Mouse (Mus musculus): ENCODE data around the gene 0610040J01Rik.

0610040J01Rik gene

DNA sequence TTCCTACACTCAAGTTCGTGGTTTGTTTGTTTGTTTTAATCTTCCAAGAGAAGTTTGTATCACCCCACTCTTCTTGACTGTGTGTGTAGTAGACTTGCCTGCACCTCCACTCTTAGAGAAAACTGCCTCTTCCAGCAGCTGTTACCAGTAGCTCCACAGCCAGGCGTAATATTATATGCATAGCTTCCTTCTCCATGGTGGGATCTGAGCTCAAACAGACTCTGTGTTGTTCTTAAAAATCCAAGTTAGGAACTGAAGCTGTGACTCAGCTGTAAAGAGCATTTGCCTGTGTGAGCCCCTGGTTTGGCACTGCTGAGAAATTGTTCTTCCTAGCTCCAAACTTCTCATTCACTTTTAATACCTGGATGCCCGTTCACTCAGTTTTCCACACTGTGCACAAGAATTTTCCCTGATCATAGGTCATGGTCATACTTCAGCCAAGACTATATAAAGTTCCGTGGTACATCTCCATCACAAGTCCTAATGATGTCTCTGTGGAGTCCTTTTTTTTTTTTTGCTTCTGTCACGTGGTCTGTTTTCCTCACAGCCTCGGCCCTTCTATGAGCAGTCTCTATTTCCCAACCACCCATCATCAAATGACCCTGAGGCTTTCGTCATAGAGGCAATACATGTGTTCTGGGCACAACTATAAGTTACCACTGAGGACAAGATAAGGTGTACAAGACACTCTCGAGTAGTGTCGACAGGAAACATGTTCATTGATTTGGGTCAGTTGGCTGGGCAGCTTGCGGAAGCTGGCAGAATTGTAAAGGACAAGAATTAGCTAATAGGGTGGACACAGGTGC is 16.4 kb downstream of the 0610040J01Rik start:
- ATAC-seq (ENCODE audit: insufficient number of reproducible peaks, low FRiP score, low TSS enrichment): no peak

DNA sequence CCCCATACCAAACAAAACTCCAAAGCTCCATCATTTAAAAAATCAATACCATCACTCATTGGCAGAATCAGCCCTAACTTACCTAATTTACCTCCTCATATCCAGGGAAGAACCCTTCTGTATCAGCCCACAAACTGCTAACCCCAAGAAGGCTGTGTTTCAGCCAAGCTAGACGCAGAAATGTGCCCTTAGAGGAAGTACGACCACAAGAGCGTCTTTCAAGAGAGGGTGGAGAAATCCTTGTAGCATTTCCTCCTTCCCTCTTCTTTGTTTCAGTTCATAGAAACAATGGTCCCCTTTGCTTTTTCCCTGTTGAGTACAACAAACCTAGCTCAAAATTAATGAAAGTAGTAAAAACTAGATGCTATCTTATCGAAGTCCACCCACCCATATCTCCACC is 18.9 kb downstream of the 0610040J01Rik start:
- ATAC-seq (ENCODE audit: insufficient number of reproducible peaks, low FRiP score, low TSS enrichment): no peak

DNA sequence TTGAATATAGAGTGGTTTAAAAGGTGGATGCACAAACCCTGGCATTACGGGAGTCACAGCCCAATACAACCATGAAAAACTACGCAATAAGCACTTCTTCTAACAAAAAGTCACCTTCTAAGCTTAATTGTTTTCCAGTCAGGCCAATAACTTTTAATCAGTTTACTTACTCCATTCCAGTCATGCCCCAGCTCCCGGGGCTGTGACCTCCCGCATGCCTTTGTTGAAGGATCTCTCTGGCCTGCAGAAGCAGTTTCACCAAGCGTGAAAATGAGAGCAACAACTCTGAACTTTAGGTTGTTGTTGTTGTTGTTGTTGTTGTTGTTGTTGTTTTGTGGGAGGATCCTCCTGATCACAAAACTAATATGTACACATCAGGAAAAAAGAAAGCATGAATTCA is 21.8 kb downstream of the 0610040J01Rik start:
- no peak for ATAC-seq (ENCODE audit: insufficient number of reproducible peaks, low FRiP score, low TSS enrichment)

DNA sequence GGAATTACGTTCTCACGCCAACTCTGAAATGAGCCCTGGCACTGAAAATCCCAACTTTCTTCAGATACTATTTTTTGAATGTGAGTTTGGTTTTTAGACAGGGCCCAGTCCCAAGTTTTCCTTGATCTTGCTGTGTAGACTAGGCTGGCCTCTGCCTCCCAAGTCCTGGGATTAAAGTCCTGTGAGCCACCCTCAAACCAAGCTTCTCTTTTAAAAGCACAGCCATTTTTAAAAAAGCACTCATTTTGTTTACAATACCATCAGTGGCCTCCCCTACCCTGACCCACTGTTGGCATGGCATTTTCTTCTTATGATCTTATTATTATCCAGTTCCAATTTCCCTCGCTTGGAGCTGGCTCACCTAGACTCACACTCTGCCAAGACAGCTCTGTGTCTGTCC is 22.3 kb downstream of the 0610040J01Rik start:
- ATAC-seq (ENCODE audit: insufficient number of reproducible peaks, low FRiP score, low TSS enrichment): no peak

DNA sequence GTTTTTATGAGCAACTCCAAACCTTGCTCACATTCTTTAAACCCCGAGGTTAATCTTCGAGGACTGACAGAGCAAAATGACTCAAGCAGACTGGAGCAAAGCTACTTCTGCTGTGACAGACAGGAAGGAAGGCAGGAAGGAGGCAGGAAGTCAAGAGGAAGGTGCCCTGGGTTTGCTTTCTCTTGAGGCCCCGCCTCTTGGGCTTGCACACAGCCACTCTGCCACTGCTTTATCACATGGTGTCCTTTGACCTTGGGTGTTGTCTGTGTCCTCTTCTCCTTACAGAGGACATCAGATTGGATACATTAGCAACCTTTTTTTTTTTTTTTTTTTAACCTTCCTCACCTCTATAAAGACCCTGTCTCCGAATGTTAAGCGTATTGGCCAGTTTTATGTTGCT is 25.0 kb downstream of the 0610040J01Rik start:
- no peak for ATAC-seq (ENCODE audit: insufficient number of reproducible peaks, low FRiP score, low TSS enrichment)

DNA sequence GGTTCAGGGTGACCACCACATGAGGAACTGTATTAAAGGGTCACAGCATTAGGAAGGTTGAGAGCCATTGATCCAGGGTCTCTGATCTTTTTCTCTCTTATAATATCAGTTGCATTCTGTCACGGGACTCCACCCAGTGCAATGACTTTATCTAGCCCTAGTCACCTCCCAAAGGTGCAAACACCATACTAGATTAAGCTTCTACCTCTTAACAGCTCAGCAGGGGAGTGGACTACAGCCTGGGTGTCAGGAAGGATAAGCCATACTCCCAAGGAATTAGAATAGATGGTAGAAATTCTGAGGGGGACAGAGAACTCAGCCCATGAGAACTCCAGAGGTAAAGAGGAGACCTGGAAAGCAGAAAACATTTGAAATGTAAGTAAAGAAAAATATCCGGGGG is 25.7 kb downstream of the 0610040J01Rik start:
- no peak for ATAC-seq (ENCODE audit: insufficient number of reproducible peaks, low FRiP score, low TSS enrichment)

DNA sequence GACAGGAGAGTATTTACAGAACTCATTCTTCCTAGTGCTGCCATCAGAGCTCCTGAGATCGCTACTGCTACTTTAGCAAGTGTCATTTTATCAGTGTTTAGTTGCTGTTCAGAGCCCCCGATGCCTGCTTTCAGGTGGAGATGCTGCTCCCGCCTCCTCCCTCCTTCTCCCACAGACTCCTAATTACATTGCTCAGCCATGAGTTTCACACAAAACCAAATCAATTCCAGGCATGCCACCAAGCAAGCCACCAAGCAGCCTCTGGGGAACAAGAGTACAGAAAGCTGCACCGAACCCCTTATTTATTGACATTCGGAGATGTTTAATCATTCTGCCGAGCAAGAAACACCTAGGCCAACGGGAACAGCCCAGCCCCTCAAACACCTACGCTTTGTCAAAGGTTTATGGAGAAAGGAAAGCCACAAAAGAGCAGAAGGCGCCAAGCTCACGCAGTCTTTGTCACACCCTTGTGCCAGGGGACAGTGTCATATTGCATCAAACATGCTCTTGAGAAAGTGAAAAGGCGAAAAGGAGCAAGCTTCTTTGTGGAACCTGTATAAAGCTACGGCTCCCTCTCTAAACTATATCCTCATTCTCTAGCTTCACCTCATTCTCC is 27.7 kb downstream of the 0610040J01Rik start:
- no peak for ATAC-seq (ENCODE audit: insufficient number of reproducible peaks, low FRiP score, low TSS enrichment)

DNA sequence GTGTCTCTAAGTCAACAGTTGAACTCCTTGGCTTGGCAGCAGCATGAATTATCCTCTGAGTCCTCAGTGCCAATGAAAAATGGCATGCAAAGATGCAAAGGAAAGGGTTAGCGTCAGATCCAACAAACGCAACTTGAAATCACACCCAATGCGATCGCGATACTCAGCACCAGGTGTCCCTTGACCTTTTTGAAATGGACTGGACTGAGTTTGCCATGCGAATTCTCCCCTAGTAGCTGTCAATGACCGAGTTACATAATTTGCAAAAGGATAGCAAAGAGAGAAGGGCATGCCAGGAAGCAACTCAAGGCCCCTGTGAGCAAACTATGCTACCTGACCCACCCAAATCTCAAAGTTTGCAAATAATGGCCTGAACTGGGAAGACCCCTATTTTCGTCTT is 34.9 kb downstream of the 0610040J01Rik start:
- ATAC-seq (ENCODE audit: insufficient number of reproducible peaks, low FRiP score, low TSS enrichment): no peak

DNA sequence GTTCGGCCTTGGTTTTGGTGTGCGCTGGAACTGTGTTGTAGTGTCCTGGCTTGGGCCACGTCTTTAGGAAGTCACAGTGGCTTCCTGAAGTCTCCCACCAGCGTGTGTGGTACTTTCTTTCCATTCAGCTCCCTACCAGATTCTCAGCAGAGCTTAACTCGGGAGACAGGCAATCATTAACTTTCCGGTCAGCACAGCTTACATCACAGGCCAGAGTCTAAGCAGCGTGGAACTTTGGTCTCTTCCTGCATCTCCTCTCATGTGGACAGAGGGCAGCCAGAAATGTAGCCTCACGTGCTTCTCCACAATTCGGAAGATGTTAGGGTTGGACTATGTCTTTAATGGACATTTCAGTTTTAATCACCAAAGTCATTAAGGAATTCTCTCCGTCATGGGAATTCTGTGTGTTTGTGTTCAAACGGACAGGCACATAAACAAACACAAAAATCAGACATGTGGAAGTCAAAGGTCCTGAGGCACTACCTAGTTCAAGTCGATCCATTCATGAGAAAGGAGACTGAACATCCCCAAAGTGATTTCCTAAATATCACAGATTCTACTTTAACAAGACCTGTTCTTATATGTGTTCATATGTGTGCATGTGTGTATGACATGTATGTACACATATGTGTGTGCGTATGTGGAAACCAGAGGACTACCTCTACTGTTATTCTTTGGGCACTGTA is 35.5 kb downstream of the 0610040J01Rik start:
- no peak for ATAC-seq (ENCODE audit: insufficient number of reproducible peaks, low FRiP score, low TSS enrichment)

DNA sequence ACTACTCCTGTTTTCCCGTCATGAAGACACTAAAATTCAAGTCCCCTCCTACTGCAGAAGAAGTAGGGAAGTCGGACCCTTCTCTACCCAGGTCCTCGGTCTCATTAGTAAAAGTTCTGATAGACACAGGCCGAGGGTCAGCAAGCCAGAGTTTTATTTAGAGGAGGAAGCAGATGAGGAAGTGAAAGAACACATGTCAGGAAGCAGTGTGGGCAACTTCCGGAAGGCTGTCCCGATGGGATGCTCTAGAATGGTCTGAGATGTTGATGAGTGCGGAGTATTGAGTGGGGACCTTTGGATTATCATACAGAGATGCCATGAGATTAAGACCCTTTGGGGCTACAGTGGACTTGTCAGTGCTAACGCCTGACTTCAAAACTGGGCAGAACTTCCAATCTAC is 46.7 kb downstream of the 0610040J01Rik start:
- ATAC-seq (ENCODE audit: insufficient number of reproducible peaks, low FRiP score, low TSS enrichment): no peak

DNA sequence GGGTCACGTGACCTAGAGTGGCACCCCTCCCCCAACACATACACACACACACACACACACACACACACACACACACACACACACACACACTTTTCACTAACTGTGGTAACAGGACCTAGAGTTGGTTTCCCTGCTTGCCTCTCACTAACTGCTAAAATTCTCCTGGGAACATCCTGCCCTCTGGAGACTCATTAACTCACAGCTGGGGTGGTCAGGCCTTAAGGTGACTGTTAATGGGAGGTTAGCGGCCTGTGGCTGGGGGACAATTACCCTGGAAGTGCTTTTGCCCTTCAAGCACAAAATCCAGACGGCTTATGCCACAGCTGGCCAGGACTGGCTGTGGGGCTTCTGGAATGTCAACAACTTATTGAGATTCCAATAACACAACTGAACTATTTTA is 55.3 kb downstream of the 0610040J01Rik start:
- ATAC-seq (ENCODE audit: insufficient number of reproducible peaks, low FRiP score, low TSS enrichment): no peak

DNA sequence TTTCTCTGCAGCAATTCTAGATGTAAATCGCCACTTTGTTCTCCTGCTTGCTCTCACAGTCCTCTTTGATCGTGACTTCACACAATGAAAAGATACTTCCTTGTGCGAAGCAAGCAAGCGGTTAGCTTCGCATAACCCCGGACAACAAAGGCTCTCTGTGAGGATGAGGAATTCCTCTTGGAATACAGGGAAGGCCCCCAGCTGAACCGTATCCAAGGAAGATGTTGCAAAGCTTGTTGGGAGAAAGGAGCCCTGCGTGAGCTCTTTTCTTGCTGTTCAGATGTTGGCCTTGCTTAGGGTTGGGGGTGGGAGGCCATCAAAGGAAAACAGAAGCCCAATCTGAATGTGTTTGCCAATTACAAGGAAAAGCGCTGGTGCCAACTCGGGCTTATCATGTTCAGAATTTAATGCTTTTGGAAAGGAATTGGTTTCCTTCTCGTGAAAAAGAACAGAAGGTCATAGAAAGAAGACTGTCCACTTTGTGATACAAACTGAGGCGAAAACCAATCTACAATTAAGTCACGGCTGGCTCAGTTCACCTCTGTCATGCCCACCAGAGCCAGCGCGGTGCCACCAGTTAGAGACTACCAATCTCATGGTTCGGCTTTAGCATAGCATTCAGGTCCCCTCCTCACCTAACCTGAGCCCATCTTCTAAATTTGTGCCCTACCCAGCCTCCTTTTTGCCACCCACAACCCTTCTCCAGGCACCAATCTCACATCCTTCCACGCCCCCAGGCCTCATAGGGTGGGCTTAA is 60.2 kb downstream of the 0610040J01Rik start:
- 0 out of 2 replicates have a peak, but pooled peaks have one; percentile 52 for ATAC-seq (ENCODE audit: insufficient number of reproducible peaks, low FRiP score, low TSS enrichment)

DNA sequence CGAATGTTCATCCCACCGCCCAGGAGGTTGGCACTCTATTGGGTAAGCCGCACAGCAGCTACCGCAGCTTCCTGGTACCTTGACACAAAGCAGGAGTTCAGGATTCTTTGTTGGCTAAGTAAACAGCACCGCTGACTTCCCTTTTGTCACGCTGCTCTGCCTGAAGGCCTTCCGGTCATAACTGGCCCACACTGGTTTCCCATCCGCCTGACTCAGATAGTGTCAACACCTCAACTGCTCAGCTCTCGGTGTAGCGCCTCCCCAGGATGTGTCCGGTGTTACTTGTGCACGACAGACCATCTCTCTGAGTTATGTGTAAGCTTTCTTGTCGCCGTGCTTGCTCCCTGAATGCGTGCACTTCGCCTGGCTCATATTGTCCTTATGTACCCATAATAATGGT is 62.7 kb downstream of the 0610040J01Rik start:
- ATAC-seq (ENCODE audit: insufficient number of reproducible peaks, low FRiP score, low TSS enrichment): no peak

DNA sequence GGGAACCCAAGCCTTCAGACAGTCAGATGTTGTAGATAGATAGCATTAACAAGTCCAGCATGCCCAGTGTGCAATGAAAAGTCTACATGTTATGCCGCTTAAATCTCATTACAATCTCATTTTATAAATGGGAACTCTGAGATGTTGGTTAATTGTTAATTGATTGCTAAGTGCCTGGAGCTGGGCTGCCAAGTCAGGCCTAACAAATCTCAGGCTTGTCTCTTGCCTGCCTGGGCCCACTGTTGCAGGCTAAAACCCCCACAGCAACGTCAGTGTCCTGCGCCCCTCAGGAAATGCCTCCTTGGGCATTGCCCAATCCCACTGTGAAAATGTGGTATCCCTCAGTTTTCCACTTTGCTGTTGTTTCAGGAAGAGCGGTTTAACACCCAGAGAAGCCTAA is 63.9 kb downstream of the 0610040J01Rik start:
- no peak for ATAC-seq (ENCODE audit: insufficient number of reproducible peaks, low FRiP score, low TSS enrichment)

DNA sequence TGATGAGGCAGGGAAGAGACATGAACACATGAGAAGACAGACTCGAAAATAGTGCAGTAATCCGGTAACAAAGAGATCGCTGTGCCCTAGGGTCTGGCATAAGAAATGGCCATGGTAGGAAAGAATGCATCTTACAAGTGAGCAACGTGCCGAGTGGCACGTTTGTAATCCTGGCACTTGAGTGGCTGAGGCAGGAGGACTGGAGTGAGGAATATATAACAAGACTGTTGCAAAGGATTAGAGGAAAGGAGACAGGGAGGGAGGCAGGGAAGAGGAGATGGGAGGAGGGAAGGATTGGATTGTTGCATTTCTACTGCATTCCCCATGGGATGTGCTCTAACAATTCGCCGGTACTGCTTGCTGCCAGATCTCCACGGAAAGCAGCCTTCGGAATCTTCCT is 66.9 kb downstream of the 0610040J01Rik start:
- no peak for ATAC-seq (ENCODE audit: insufficient number of reproducible peaks, low FRiP score, low TSS enrichment)

DNA sequence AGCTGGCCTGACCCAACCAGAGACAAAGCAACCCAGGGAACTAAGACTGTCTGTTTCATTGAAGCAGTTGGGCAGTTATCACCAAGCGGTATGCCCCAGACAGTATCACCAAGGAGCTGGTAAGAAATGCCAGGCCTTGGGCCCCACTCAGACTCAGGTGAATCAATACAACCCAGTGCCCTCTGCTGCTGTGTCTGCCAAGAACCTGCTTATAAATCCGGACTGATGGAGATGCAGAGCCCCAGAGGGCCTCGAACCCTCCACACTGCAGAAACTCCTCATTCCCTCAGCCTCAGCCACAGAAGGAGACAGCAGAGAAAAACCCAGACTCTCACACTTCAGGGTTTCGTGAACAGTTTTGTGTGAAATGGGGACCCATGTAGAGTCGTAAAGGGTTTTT is 74.1 kb downstream of the 0610040J01Rik start:
- ATAC-seq (ENCODE audit: insufficient number of reproducible peaks, low FRiP score, low TSS enrichment): no peak

DNA sequence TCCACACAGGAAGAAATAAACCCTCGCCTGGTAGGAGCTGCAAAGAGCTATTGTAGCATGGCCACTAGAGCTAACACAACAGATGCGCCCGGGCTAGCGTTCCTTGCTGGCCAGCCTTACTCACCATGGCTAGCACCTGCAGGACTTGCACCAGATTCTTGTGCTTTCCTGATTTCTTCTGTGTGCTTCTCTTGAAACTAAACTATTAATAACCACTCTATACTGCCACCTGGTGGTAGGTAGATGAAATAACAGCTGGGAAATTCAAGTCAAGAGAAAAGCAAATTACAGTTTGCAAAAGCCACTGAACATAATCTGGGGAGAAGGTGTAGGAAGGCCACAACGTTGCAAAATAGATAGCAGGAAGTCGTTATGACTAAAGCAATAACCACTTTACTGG is 74.5 kb downstream of the 0610040J01Rik start:
- 0 out of 2 replicates have a peak, but pooled peaks have one; percentile 45 for ATAC-seq (ENCODE audit: insufficient number of reproducible peaks, low FRiP score, low TSS enrichment)

DNA sequence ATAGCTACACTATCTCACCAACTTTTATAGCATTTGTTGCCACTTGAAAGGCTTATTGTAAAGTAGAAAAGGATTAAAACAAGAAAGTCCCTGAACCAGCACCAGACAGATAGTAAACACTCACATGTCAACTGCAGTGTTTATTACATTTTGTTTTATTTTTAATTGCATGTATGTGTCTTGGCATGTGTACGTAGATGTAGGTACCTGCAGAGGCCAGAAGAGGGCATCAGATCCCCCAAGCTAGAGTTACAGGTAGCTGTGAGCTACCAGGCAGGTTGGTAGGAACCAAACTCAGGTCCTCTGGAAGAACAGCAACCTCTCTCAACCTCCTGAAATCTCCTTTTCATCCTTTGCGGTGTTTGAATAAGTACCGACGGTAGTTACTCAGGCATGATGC is 74.9 kb downstream of the 0610040J01Rik start:
- ATAC-seq (ENCODE audit: insufficient number of reproducible peaks, low FRiP score, low TSS enrichment): no peak

DNA sequence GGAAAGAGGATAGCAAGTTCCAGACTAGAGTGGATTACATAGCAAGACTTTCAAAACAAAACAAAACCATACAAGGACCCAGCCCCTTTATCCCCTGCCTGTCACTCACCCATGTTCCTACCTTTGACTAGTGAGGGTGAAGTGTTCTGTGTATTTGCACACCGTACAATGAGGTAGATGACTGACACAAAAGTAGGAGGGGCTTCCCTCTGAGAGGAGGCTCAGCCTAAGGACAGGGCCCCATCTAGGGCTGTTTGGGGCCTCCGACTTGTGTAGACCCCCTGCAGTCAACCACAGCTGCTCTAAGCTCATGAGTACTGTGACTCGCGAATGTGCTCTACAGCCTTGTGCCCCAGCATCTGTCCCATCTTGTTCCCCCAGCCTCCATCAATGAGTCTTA is 79.1 kb downstream of the 0610040J01Rik start:
- ATAC-seq (ENCODE audit: insufficient number of reproducible peaks, low FRiP score, low TSS enrichment): no peak

DNA sequence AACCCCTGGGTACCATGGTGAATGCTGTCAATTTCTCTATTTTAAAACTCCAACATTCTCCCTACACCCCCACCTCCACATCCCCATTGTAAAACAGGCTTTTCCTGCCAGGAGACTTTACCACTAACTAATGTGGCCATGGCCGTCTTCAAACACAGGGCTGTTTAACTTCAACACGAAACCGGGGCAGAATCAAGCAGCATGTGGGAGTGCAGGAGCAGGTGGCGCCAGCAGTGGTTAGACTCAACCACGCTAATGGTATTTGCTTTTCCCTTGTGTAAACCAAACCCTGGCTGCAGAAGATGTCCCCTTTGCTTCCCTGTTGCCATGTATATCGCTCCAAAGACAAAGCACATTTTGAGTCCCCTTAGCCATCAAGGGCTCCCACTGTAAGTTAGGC is 79.7 kb downstream of the 0610040J01Rik start:
- no peak for ATAC-seq (ENCODE audit: insufficient number of reproducible peaks, low FRiP score, low TSS enrichment)

Measured in cerebellum, adult (tissue).